Mouse (Mus musculus): Measurements from ENCODE around the gene Ifitm2. TPM values are rescaled to one million over a fixed set of nuclear protein-coding genes. Genes with fewer than 3 reads are reported as not detected.

Ifitm2 gene
- polyA plus RNA-seq, 1 experiment from 2014 or later, result 949 TPM

DNA sequence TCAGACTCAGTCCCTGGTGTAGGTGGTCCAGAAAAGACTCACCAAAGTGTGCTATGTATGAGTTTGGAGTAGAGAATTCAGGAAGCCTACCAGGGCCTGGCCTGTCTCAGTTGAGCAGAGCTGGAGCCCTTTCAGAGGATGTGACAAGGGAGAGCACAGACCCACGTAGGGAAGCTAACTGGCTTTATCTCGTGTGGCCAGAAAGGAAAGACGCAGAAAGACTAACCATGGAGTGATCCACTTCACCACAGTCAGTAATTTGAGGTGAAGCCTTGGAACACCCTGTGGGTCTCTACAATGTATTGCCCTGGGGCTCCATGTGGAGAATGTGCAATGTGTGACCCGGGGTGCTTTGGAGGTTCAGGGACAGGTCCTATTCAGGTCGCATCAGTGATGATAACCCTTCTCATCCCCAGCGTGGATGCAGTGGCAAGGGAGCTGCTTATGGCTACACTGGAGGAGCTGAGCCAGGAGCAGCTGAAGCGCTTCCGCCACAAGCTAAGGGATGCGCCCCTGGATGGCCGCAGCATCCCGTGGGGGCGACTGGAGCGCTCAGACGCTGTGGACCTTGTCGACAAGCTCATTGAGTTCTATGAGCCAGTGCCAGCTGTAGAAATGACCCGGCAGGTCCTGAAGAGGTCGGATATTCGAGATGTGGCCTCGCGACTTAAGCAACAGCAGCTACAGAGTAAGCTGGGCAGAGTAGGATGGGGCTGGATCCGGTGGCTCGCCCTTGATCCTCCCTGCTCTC lies 34.4 kb downstream of the Ifitm2 start:
- Histone ChIP-seq H3K9ac (ENCODE audit: low read length) (no peak overlapping the region), H3K27ac (ENCODE audit: low read length) (no peak overlapping the region), H3K27me3 (ENCODE audit: control insufficient read depth, insufficient read depth, low read depth, low read length) (peaks cover 57% of the 10 kb centered on the region), H3K4me3 (ENCODE audit: low read length) (no peak overlapping the region), H3K36me3 (ENCODE audit: control insufficient read depth, insufficient read depth, low read length) (no peaks in the 10 kb centered on the region), H3K9me3 (ENCODE audit: control insufficient read depth, low read length) (no peaks in the 10 kb centered on the region), H3K4me2 (ENCODE audit: low read depth, low read length) (no peak overlapping the region), H3K4me1 (replicated peaks; ENCODE audit: control insufficient read depth, insufficient read depth, low read length) (peaks cover 12% of the 10 kb centered on the region)
- 28% methylated on average over 22 of the region's 22 CpGs for WGBS
- no peak for ATAC-seq (ENCODE audit: low read depth)

- Histone ChIP-seq H3K4me3 (ENCODE audit: low read length) (no peak within 1 kb of the TSS), H3K9me3 (ENCODE audit: control insufficient read depth, low read length) (no peaks in the 10 kb centered on the region), H3K4me1 (replicated peaks; ENCODE audit: control insufficient read depth, insufficient read depth, low read length) (peaks cover 12% of the 10 kb centered on the region), H3K27ac (ENCODE audit: low read length) (no peak within 1 kb of the TSS), H3K9ac (ENCODE audit: low read length) (no peak within 1 kb of the TSS), H3K36me3 (ENCODE audit: control insufficient read depth, insufficient read depth, low read length) (no peaks in the 10 kb centered on the region), H3K4me2 (ENCODE audit: low read depth, low read length) (no peak within 1 kb of the TSS), H3K27me3 (ENCODE audit: control insufficient read depth, insufficient read depth, low read depth, low read length) (peaks cover 57% of the 10 kb centered on the region)
- whole genome bisulfite sequencing, result 63% methylated on average over 8 of the region's 8 CpGs
- ATAC-seq (ENCODE audit: low read depth), result no peak
Observed at GRCm38 (mm10) chr7:140920418-140921029, 35.3 kb downstream of the Ifitm2 start, which contains the start of gene Nlrp6. TSS of gene Nlrp6 (plus strand) at chr7:140920902.

- no peak overlapping the region for H3K4me2 ChIP-seq (ENCODE audit: low read depth, low read length)
- H3K27ac ChIP-seq (ENCODE audit: low read length), result no peak overlapping the region
- no peak overlapping the region for H3K9ac ChIP-seq (ENCODE audit: low read length)
- peaks cover 12% of the 10 kb centered on the region for H3K4me1 ChIP-seq (replicated peaks; ENCODE audit: control insufficient read depth, insufficient read depth, low read length)
- no peak for ATAC-seq (ENCODE audit: low read depth)
- no peaks in the 10 kb centered on the region for H3K36me3 ChIP-seq (ENCODE audit: control insufficient read depth, insufficient read depth, low read length)
- no peaks in the 10 kb centered on the region for H3K9me3 ChIP-seq (ENCODE audit: control insufficient read depth, low read length)
- H3K27me3 ChIP-seq (ENCODE audit: control insufficient read depth, insufficient read depth, low read depth, low read length), result peaks cover 54% of the 10 kb centered on the region
- H3K4me3 ChIP-seq (ENCODE audit: low read length), result no peak overlapping the region
- WGBS, result 20% methylated on average over 4 of the region's 4 CpGs
Observed at GRCm38 (mm10) chr7:140919911-140920310, 35.9 kb downstream of the Ifitm2 start.

GRCm38 (mm10) chr7:140914031-140914690 lies 41.6 kb downstream of the Ifitm2 start:
- Histone ChIP-seq H3K9ac (ENCODE audit: low read length) (no peak overlapping the region), H3K36me3 (ENCODE audit: control insufficient read depth, insufficient read depth, low read length) (no peaks in the 10 kb centered on the region), H3K4me1 (replicated peaks; ENCODE audit: control insufficient read depth, insufficient read depth, low read length) (no peaks in the 10 kb centered on the region), H3K9me3 (ENCODE audit: control insufficient read depth, low read length) (no peaks in the 10 kb centered on the region), H3K27me3 (ENCODE audit: control insufficient read depth, insufficient read depth, low read depth, low read length) (no peaks in the 10 kb centered on the region; the same call in 1 of the 2 replicates), H3K4me2 (ENCODE audit: low read depth, low read length) (no peak overlapping the region), H3K27ac (ENCODE audit: low read length) (no peak overlapping the region), H3K4me3 (ENCODE audit: low read length) (no peak overlapping the region)
- no peak for ATAC-seq (ENCODE audit: low read depth)
- whole genome bisulfite sequencing, result 80% methylated on average over 8 of the region's 8 CpGs

- Histone ChIP-seq H3K9me3 (ENCODE audit: control insufficient read depth, low read length) (no peaks in the 10 kb centered on the region), H3K4me3 (ENCODE audit: low read length) (no peak overlapping the region), H3K4me2 (ENCODE audit: low read depth, low read length) (no peak overlapping the region), H3K36me3 (ENCODE audit: control insufficient read depth, insufficient read depth, low read length) (no peaks in the 10 kb centered on the region), H3K27me3 (ENCODE audit: control insufficient read depth, insufficient read depth, low read depth, low read length) (no peaks in the 10 kb centered on the region), H3K4me1 (replicated peaks; ENCODE audit: control insufficient read depth, insufficient read depth, low read length) (peaks cover 4% of the 10 kb centered on the region; the same call in 1 of the 2 replicates), H3K27ac (ENCODE audit: low read length) (no peak overlapping the region), H3K9ac (ENCODE audit: low read length) (no peak overlapping the region)
- peak; percentile 41 for ATAC-seq (ENCODE audit: low read depth)
- WGBS, result 49% methylated on average over 5 of the region's 5 CpGs
Observed at GRCm38 (mm10) chr7:140912846-140913482, 42.8 kb downstream of the Ifitm2 start.

DNA sequence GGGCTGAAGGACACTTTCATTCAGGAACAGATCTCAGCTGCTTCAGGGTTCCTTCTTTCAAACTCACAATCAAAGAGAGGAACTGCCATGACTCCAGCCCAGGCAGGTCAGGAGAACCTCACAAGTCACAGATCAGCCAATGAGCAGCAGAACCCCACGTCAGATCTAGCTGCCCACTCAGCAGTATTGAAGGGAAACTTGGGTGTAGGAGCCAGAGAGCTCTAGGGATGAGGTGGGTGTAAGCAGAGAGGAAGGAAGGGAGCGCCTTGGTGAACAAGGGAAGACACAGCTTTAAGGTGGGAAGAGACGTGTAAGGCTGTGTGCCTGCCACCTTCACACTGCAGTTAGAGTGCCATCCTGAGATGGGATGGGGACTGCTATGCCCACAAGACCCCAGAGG lies 43.5 kb downstream of the Ifitm2 start:
- no peaks in the 10 kb centered on the region for H3K36me3 ChIP-seq (ENCODE audit: control insufficient read depth, insufficient read depth, low read length)
- no peak overlapping the region for H3K9ac ChIP-seq (ENCODE audit: low read length)
- no peak overlapping the region for H3K27ac ChIP-seq (ENCODE audit: low read length)
- no peak overlapping the region for H3K4me2 ChIP-seq (ENCODE audit: low read depth, low read length)
- WGBS, result 71% methylated on average over 3 of the region's 3 CpGs
- no peak for ATAC-seq (ENCODE audit: low read depth)
- H3K9me3 ChIP-seq (ENCODE audit: control insufficient read depth, low read length), result no peaks in the 10 kb centered on the region
- H3K4me3 ChIP-seq (ENCODE audit: low read length), result no peak overlapping the region
- H3K27me3 ChIP-seq (ENCODE audit: control insufficient read depth, insufficient read depth, low read depth, low read length), result no peaks in the 10 kb centered on the region
- H3K4me1 ChIP-seq (replicated peaks; ENCODE audit: control insufficient read depth, insufficient read depth, low read length), result peaks cover 4% of the 10 kb centered on the region; the same call in 1 of the 2 replicates

DNA sequence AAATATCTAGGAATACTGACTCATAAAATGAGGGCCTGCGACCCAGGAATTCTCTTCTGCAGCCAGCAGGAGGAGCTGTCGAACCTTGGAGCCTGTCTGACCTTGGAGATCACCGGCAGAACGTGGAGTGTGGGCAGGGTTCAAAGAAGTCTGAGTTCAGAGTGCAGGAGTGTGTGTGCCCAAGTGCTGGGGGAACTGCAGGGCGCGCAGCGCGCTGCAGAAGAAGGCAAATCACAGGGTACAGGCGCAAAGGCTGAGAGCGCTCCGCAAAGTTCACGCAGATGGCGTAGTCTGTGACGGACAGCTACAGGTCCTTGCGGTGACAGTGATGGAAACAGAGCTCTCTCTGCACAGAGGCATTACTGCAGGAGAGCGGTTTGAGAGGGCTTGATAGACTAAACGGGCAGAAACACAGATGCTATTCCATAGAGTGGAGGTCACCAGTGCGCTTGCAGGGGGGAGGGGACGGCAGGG lies 47.1 kb downstream of the Ifitm2 start:
- Histone ChIP-seq H3K4me2 (ENCODE audit: low read depth, low read length) (peak overlapping the region; percentile 86), H3K4me3 (ENCODE audit: low read length) (peak overlapping the region; percentile 51), H3K4me1 (replicated peaks; ENCODE audit: control insufficient read depth, insufficient read depth, low read length) (peaks cover 4% of the 10 kb centered on the region; the same call in 1 of the 2 replicates), H3K27ac (ENCODE audit: low read length) (no peak overlapping the region), H3K36me3 (ENCODE audit: control insufficient read depth, insufficient read depth, low read length) (no peaks in the 10 kb centered on the region), H3K9ac (ENCODE audit: low read length) (peak overlapping the region; percentile 54; the same call in 1 of the 2 replicates), H3K9me3 (ENCODE audit: control insufficient read depth, low read length) (no peaks in the 10 kb centered on the region), H3K27me3 (ENCODE audit: control insufficient read depth, insufficient read depth, low read depth, low read length) (no peaks in the 10 kb centered on the region)
- ATAC-seq (ENCODE audit: low read depth), result peak; percentile 81; the same call in 1 of the 2 replicates
- 2% methylated on average over 19 of the region's 19 CpGs for WGBS

GRCm38 (mm10) chr7:140908181-140908580 lies 47.6 kb downstream of the Ifitm2 start:
- ATAC-seq (ENCODE audit: low read depth), result no peak

More at GRCm38 (mm10) chr7:140908181-140908580, 47.6 kb downstream of the Ifitm2 start:
- Histone ChIP-seq H3K4me2 (ENCODE audit: low read depth, low read length) (no peak overlapping the region), H3K27me3 (ENCODE audit: control insufficient read depth, insufficient read depth, low read depth, low read length) (no peaks in the 10 kb centered on the region), H3K9me3 (ENCODE audit: control insufficient read depth, low read length) (no peaks in the 10 kb centered on the region), H3K36me3 (ENCODE audit: control insufficient read depth, insufficient read depth, low read length) (no peaks in the 10 kb centered on the region), H3K4me1 (replicated peaks; ENCODE audit: control insufficient read depth, insufficient read depth, low read length) (peaks cover 4% of the 10 kb centered on the region; the same call in 1 of the 2 replicates), H3K9ac (ENCODE audit: low read length) (no peak overlapping the region), H3K4me3 (ENCODE audit: low read length) (no peak overlapping the region), H3K27ac (ENCODE audit: low read length) (no peak overlapping the region)
- WGBS, result 41% methylated on average over 7 of the region's 7 CpGs

Measured in lung, embryonic 16.5 days (tissue).